Mouse (Mus musculus) embryonic fibroblast, embryonic 13.5 days (primary cell): Measurements from ENCODE around the gene Lipe. TPM values are rescaled to one million over a fixed set of nuclear protein-coding genes. Genes with fewer than 3 reads are reported as not detected.

Experiments
- H3K27ac ChIP-seq: 2 replicates; pipeline ENCODE4 v1.5.1; 2012; ENCODE audit warnings: low read length, control low read depth, inconsistent platforms; ENCODE audit not compliant: insufficient read depth
- H3K4me1 ChIP-seq: 2 replicates; pipeline ENCODE4 v1.6.1; 2011; ENCODE audit warnings: low read length; ENCODE audit not compliant: control insufficient read depth, insufficient read depth
- H3K4me3 ChIP-seq: 2 replicates; pipeline ENCODE4 v1.5.1; 2011; ENCODE audit warnings: mild to moderate bottlenecking, control low read depth, low read length; ENCODE audit not compliant: insufficient read depth
- CTCF ChIP-seq: IDR thresholded peaks from 2 replicates; pipeline ENCODE4 v1.5.1; 2011; ENCODE audit warnings: mild to moderate bottlenecking, control low read depth, low read length, moderate library complexity, borderline replicate concordance; ENCODE audit not compliant: insufficient read depth
- POLR2A ChIP-seq: IDR thresholded peaks from 2 replicates; pipeline ENCODE4 v1.6.1; 2011; ENCODE audit warnings: low read depth, mild to moderate bottlenecking, control low read depth, low read length, moderate library complexity
- polyA plus RNA-seq: library from polyadenylated mRNA; stranded (reverse); fragments of >200 nt; gene quantifications from 2 replicates; pipeline ENCODE4 v1.2.4, GENCODE M21; 2011; ENCODE audit warnings: low read depth; ENCODE audit not compliant: missing spikeins, insufficient read length

Lipe gene
- polyA plus RNA-seq, 1 experiment = 19.4 TPM

DNA sequence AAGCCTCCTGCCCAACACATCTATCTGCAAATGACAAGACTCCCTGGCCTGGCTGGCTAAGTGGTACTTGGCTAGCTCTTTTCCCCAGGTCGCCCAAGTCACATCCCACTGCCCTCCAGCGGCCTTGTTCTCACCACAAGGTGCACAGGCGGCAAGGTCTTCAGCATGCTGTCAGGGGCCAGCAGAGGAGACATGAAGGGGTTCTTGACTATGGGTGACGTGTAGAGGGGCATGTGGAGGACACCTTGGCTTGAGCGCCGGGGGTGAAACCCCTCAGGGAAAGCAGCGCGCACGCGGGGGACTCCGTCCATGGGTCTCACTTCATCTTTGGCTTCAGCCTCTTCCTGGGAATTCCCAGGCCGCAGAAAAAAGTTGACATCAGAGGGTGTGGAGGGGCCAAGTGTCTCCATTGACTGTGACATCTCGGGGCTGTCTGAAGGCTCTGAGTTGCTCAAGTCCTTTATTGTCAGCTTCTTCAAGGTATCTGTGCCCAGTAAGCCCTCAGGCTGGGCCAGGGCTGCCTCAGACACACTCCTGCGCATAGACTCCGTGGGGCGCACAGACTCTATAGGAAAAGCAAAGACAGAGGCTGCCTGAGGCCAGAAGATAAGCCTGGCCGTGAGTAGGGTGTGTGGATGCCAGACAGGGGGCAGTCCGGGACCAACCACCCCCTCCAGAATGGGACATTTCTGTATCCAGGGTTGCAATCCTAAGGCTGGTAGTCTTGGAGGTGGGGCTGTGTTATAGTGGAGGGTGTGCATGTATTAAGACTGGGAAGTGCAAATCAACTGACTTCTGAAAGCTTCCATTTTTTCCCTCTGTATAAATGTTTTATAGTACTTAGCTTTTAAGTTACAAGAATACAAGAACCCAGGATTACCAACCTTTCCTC, 17.9 kb downstream of the Lipe start:
- TF ChIP-seq CTCF (no peak), POLR2A (no peak)
- peaks cover under 1% of the 10 kb centered on the region; the same call in 1 of the 2 replicates for H3K4me1 ChIP-seq
- H3K4me3 ChIP-seq = no peak overlapping the region
- no peak overlapping the region for H3K27ac ChIP-seq

DNA sequence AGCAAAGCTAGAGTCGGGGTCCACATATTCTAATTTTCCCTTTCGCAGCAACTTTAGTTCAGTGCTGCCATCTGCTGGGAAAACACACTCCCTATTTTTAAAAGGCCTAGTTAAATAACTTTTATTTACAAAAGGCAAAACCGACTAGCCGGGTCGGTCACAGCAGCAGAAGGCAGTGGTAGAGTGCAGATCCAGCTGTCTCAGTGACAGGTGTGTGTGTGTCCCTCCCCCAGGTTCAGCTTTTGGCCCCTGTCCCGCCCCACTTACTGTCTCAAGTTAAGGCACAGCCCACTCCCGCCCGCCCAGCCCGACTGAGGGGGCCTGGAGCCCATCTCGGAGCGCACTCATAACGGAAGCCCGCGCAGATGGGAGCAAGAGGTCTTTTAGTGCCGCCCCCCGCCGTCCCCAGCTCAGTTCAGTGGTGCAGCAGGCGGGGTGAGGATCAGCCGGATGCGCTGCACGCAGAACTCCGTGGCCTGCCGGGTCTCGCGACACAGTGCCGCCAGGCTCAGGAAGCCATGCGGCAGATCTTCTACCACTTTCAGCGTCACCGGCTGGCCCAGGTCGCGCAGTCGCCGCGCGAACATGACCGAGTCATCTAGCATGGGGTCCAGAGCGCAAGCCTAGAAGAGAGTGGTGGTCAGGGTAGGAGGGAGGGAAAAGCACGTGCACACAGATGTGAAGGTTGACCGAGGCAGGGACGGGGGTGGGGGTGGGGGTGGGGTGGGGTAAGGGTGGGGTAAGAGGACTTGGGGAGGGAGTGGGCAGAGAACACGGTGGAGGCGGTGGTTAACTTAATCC, 18.8 kb downstream of the Lipe start:
- no peak for TF ChIP-seq CTCF
- TF ChIP-seq POLR2A = 0 out of 2 replicates have a peak, but pooled peaks have one; percentile 9
- H3K27ac ChIP-seq = no peak overlapping the region
- peak overlapping the region; percentile 9; the same call in 1 of the 2 replicates for H3K4me3 ChIP-seq
- no peaks in the 10 kb centered on the region; the same call in 1 of the 2 replicates for H3K4me1 ChIP-seq

DNA sequence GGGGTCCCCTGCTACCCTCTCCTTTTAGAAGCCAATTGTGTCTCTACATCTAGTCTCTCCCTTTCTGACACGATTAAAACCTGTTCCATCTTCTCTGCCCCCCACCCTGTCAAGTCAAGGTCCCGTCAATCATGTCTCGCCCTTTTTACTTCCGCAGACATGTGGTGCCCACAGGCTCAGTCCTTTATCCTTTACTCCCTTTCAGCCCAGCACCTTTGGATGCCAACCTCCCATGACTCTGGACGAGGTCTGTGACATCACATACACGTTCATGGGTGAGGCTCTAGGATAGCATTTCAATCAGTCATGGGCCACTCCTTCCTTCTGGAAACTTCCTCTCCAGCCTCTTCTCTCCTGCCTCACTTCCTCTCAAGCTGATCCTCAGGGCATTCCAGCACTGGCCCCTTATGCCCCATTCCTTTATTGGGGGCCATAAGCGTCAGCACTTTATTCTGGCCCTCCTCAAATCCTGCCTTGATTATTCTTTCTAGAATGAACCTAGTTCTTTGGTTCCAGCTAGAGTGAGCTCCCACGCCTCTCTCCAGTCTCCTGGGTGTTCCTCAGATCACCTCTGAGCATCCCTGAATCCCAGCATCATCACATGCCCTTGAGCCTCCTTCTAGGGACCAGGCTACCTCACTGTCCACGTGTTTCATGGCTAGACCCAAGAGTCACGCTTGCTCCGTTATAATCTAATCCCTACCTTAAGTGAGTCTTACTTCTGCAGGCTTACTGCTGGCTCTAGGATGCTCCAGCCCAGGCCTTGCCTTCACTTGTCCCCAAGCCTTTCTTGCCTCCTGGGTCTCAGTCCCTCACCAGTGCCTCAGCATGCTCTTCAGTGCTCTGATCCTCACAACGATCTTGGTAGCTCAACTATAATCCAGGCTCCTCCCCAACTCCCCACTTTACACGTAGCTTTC, 20.1 kb downstream of the Lipe start:
- Histone ChIP-seq H3K4me1 (no peaks in the 10 kb centered on the region; the same call in 1 of the 2 replicates), H3K4me3 (no peak overlapping the region), H3K27ac (no peak overlapping the region)
- no peak for TF ChIP-seq POLR2A
- TF ChIP-seq CTCF = no peak

DNA sequence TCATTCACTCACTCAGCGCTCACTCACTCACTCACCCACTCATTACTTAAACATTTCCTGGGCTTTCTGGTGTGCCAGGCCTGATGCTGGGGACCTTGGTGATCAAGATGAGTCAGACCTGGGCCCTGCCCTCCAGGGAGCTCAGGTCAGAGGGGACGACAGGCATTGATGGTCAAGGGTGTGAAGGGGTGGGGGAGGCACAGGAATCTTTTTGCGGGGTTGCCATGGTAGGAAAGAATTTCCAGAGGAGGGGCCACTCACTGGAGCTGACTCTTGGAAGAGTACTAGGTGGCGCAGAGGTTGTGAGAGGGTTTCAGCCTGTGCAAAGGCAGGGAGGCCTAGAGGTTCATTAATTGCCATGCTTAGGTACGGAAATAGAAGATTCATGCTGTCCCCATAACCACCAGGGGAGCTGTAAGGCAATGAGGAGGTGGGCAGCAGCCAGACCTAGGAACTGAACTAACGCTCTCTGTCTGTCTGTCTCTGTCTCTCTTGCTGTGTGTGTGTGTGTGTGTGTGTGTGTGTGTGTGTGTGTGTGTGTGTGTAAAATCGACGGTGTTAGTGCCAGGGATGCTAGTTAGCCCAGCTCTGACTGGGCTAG, 21.3 kb downstream of the Lipe start:
- no peak for TF ChIP-seq CTCF
- TF ChIP-seq POLR2A = no peak
- peak overlapping the region; percentile 1; the same call in 1 of the 2 replicates for H3K27ac ChIP-seq
- peak overlapping the region; percentile 15; the same call in 1 of the 2 replicates for H3K4me3 ChIP-seq
- no peaks in the 10 kb centered on the region; the same call in 1 of the 2 replicates for H3K4me1 ChIP-seq

DNA sequence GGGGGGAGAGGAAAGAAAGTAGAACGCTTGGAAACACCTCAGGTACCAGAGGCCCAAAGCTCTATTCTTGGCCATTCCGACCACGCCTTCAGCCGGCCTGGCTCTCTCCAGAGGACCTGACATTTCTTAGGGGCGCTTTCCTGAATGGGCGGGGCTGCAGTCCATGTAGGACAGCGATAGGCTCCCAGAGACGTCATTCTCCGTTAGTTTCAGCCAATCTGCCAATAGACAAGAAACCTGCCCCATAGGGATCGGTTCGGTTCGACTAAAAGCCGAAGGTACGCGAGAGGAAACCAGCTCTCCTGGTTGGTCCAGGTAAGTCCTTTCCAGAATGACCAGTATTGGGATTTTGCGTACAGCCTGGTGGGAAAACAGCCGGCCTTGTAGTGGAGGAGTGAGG, 22.0 kb downstream of the Lipe start:
- Histone ChIP-seq H3K4me1 (no peaks in the 10 kb centered on the region; the same call in 1 of the 2 replicates), H3K27ac (peak overlapping the region; percentile 1; the same call in 1 of the 2 replicates), H3K4me3 (peak overlapping the region; percentile 15)
- TF ChIP-seq CTCF (no peak), POLR2A (no peak)

DNA sequence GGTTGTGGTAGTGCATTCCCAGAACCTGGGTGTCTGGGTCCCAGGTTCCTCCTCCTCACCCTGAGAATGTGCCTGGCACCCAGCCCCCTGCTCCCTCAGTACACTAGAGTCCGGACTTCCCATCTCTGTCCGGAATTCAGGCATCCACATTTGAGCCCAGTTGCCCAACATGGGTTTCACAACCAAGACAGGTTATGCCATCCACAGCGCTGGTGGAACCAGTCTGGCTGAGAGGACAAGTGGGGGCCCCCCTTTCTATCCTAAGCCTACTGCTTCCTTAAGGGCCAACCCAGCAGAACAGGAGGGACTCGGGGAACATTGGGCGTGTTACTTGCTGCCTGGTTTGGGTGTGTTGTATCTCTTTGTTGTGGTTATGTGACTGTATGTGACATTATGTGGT, 26.1 kb downstream of the Lipe start:
- Histone ChIP-seq H3K4me1 (no peaks in the 10 kb centered on the region; the same call in 1 of the 2 replicates), H3K4me3 (no peak overlapping the region), H3K27ac (no peak overlapping the region)
- no peak for TF ChIP-seq POLR2A
- no peak for TF ChIP-seq CTCF

DNA sequence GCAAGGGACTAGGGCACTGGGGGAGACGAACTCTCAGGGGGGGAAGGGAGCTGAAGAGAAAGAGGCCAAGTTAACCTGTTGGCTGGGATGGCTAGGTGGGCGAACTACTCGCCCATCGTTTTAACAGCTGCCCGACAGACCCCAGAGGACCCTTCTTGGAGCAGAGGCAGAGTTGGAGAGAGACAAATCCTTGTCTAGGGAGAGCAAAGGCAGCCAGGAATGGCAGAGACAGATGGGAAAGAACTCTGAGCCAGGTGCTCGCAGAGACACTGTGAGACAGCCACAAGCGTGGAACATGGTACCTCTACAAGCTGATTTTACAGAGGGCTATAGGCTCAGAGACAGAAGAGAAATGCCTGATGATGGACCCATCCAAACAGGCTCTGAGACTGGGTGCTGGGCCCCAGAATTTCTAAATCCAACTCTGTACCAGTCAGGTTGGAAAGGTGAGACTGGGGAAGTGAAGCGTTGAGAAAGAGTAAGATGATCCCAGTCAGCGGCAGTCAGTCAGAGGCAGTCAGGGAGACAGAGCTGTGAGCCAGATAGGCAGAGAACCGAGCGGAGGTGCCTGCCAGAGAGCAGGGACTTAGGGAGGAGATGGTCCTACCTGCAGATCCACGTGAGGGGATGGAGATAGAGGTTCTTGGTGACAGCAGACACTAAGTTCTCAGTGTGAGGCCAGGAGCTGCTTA, 29.3 kb downstream of the Lipe start, which contains the start of gene Cnfn:
Cnfn (minus strand) TSS at position 667 of the 692 bp plus-strand sequence.
- Histone ChIP-seq H3K4me1 (no peaks in the 10 kb centered on the region), H3K27ac (no peak within 1 kb of the TSS), H3K4me3 (no peak within 1 kb of the TSS)
- TF ChIP-seq CTCF = no peak
- no peak for TF ChIP-seq POLR2A

DNA sequence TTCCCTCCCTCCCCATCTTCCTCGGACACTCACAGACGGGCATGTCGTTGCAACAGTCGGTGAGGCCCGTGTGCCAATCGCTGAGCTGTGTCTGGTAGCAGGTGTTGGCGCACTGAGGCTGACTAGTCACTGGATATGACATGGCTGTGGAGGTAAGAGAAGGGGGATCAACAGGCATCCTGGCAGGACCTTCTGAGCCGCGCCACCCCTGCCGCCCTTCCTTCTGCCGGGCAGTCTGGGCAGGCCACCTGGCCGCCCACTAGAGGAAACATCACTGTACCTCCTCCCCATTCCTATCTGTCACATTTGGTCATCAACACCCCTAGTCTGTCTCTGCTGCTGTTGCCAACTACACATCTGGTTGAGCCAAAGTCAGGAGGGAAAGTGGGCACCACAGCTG, 30.2 kb downstream of the Lipe start:
- Histone ChIP-seq H3K4me1 (no peaks in the 10 kb centered on the region), H3K27ac (no peak overlapping the region), H3K4me3 (no peak overlapping the region)
- TF ChIP-seq CTCF (no peak), POLR2A (no peak)
